Mouse (Mus musculus) myocyte (in vitro differentiated cells): ENCODE measurements around the gene Pck1. TPM values are rescaled to one million over a fixed set of nuclear protein-coding genes. Genes with fewer than 3 reads are reported as not detected.

Experiments
- H3K27me3 ChIP-seq: one replicate; pipeline ENCODE4 v1.6.1; 2011; ENCODE audit not compliant: control insufficient read depth, insufficient read depth, insufficient read length
- H3K36me3 ChIP-seq: one replicate; pipeline ENCODE4 v1.6.1; 2011; ENCODE audit not compliant: control insufficient read depth, insufficient read depth
- H3K4me2 ChIP-seq: one replicate; pipeline ENCODE4 v1.6.1; 2011; ENCODE audit warnings: low read depth, control low read depth
- H3K4me3 ChIP-seq: one replicate; pipeline ENCODE4 v1.5.1; 2011; ENCODE audit warnings: mild to moderate bottlenecking, control low read depth, moderate library complexity
- H3K79me2 ChIP-seq: one replicate; pipeline ENCODE4 v1.6.1; 2011; ENCODE audit not compliant: control insufficient read depth, insufficient read depth
- H3ac ChIP-seq: one replicate; pipeline ENCODE4 v1.6.1; 2011; ENCODE audit not compliant: control insufficient read depth, insufficient read length
- CEBPB ChIP-seq: IDR thresholded peaks from 2 replicates; pipeline ENCODE4 v1.6.1; 2011; ENCODE audit warnings: mild to moderate bottlenecking, moderate library complexity; ENCODE audit not compliant: poor library complexity, insufficient read depth, severe bottlenecking
- E2F4 ChIP-seq: IDR thresholded peaks from one replicate; pipeline ENCODE4 v1.6.1; 2011; ENCODE audit warnings: mild to moderate bottlenecking, control low read depth, moderate library complexity; ENCODE audit not compliant: insufficient read depth
- MAX ChIP-seq: IDR thresholded peaks from one replicate; pipeline ENCODE4 v1.6.1; 2011; ENCODE audit warnings: low read depth, mild to moderate bottlenecking, control low read depth
- MYOD1 ChIP-seq, 3 experiments: IDR thresholded peaks; one replicate each; pipeline ENCODE4 v1.6.1; 2011; ENCODE audit warnings: control low read depth in 2 of 3, low read depth in 2 of 3, mild to moderate bottlenecking in 2 of 3, moderate library complexity in 1 of 3; ENCODE audit not compliant: insufficient read length in 2 of 3, control insufficient read depth in 1 of 3
- MYOG ChIP-seq, 3 experiments: IDR thresholded peaks; one replicate each; pipeline ENCODE4 v1.6.1; 2011; ENCODE audit warnings: control low read depth in 2 of 3, low read depth in 2 of 3, mild to moderate bottlenecking in 2 of 3; ENCODE audit not compliant: insufficient read length in 2 of 3, control insufficient read depth in 1 of 3, insufficient read depth in 1 of 3
- POLR2A ChIP-seq: IDR thresholded peaks from one replicate; pipeline ENCODE4 v1.6.1; 2011; ENCODE audit warnings: low read depth, mild to moderate bottlenecking, control low read depth, moderate library complexity; ENCODE audit not compliant: insufficient read length
- POLR2AphosphoS2 ChIP-seq: IDR thresholded peaks from one replicate; pipeline ENCODE4 v1.6.1; 2011; ENCODE audit warnings: low read depth, control low read depth; ENCODE audit not compliant: insufficient read length
- REST ChIP-seq: IDR thresholded peaks from one replicate; pipeline ENCODE4 v1.6.1; 2011; ENCODE audit warnings: mild to moderate bottlenecking, control low read depth, moderate library complexity; ENCODE audit not compliant: insufficient read depth, insufficient read length
- SRF ChIP-seq: IDR thresholded peaks from one replicate; pipeline ENCODE4 v1.6.1; 2011; ENCODE audit warnings: low read depth; ENCODE audit not compliant: control insufficient read depth, insufficient read length
- TCF12 ChIP-seq: IDR thresholded peaks from one replicate; pipeline ENCODE4 v1.6.1; 2011; ENCODE audit warnings: mild to moderate bottlenecking, control low read depth; ENCODE audit not compliant: poor library complexity, insufficient read depth, severe bottlenecking
- TCF3 ChIP-seq: IDR thresholded peaks from one replicate; pipeline ENCODE4 v1.6.1; 2011; ENCODE audit warnings: low read depth, control low read depth; ENCODE audit not compliant: insufficient read length
- USF1 ChIP-seq: IDR thresholded peaks from one replicate; pipeline ENCODE4 v1.6.1; 2011; ENCODE audit warnings: low read depth, mild to moderate bottlenecking, control low read depth, moderate library complexity
- polyA plus RNA-seq: library from polyadenylated mRNA; unstranded; fragments of >200 nt; fragmentation: generic; extraction: Trizol; gene quantifications from one replicate; pipeline ENCODE4 v1.2.1, GENCODE M21; 2012; ENCODE audit warnings: missing spikeins

Pck1 gene
- polyA plus RNA-seq, 1 experiment: not detected

GRCm38 (mm10) chr2:173124022-173124735, 28.7 kb upstream of the Pck1 start:
- no peak overlapping the region for H3K4me3 ChIP-seq
- no peak overlapping the region for H3ac ChIP-seq
- H3K36me3 ChIP-seq: no peaks in the 10 kb centered on the region
- no peak overlapping the region for H3K4me2 ChIP-seq
- H3K79me2 ChIP-seq: no peaks in the 10 kb centered on the region
- TF ChIP-seq MYOD1 (IDR thresholded peaks at IDR 0.05; ENCODE audit: control insufficient read depth in 1 of 3, insufficient read length in 2 of 3, low read depth in 2 of 3): no peak
- no peaks in the 10 kb centered on the region for H3K27me3 ChIP-seq

- H3K79me2 ChIP-seq: no peaks in the 10 kb centered on the region
Measured at GRCm38 (mm10) chr2:173126386-173126785, 26.5 kb upstream of the Pck1 start.

GRCm38 (mm10) chr2:173129111-173129510, 23.7 kb upstream of the Pck1 start:
- Histone ChIP-seq H3K4me2 (no peak overlapping the region), H3K79me2 (no peaks in the 10 kb centered on the region), H3K36me3 (no peaks in the 10 kb centered on the region), H3K27me3 (no peaks in the 10 kb centered on the region), H3K4me3 (no peak overlapping the region), H3ac (no peak overlapping the region)
- TF ChIP-seq POLR2AphosphoS2 (no peak), MYOD1 (IDR thresholded peaks at IDR 0.05; ENCODE audit: control insufficient read depth in 1 of 3, insufficient read length in 2 of 3, low read depth in 2 of 3) (no peak), POLR2A (no peak), SRF (no peak), E2F4 (no peak), REST (no peak), TCF12 (no peak)

More at GRCm38 (mm10) chr2:173126386-173126785, 26.5 kb upstream of the Pck1 start:
- H3K27me3 ChIP-seq: no peaks in the 10 kb centered on the region
- H3K4me3 ChIP-seq: no peak overlapping the region
- no peak for TF ChIP-seq REST
- no peak for TF ChIP-seq MYOG (IDR thresholded peaks at IDR 0.05; ENCODE audit: control insufficient read depth in 1 of 3, insufficient read depth in 1 of 3, insufficient read length in 2 of 3, low read depth in 2 of 3)
- no peak for TF ChIP-seq POLR2AphosphoS2
- no peak for TF ChIP-seq TCF3
- no peak for TF ChIP-seq POLR2A
- no peak for TF ChIP-seq MAX
- TF ChIP-seq TCF12: no peak
- no peaks in the 10 kb centered on the region for H3K36me3 ChIP-seq
- no peak overlapping the region for H3ac ChIP-seq
- no peak overlapping the region for H3K4me2 ChIP-seq

- H3K79me2 ChIP-seq: no peaks in the 10 kb centered on the region
- H3K36me3 ChIP-seq: no peaks in the 10 kb centered on the region
- no peak overlapping the region for H3K4me2 ChIP-seq
- no peaks in the 10 kb centered on the region for H3K27me3 ChIP-seq
- no peak overlapping the region for H3K4me3 ChIP-seq
- TF ChIP-seq TCF3 (no peak), POLR2A (no peak), MYOD1 (IDR thresholded peaks at IDR 0.05; ENCODE audit: control insufficient read depth in 1 of 3, insufficient read length in 2 of 3, low read depth in 2 of 3) (no peak)
- no peak overlapping the region for H3ac ChIP-seq
Measured at GRCm38 (mm10) chr2:173132262-173132661, 20.6 kb upstream of the Pck1 start.

- H3K36me3 ChIP-seq: no peaks in the 10 kb centered on the region
- no peak overlapping the region for H3K4me3 ChIP-seq
- no peak overlapping the region for H3K4me2 ChIP-seq
- H3K27me3 ChIP-seq: no peaks in the 10 kb centered on the region
- TF ChIP-seq POLR2AphosphoS2: no peak
- TF ChIP-seq TCF3: no peak
- no peak for TF ChIP-seq MYOD1 (IDR thresholded peaks at IDR 0.05; ENCODE audit: control insufficient read depth in 1 of 3, insufficient read length in 2 of 3, low read depth in 2 of 3)
- no peak for TF ChIP-seq MAX
- TF ChIP-seq REST: no peak
- no peak for TF ChIP-seq SRF
- no peak for TF ChIP-seq E2F4
- no peak for TF ChIP-seq MYOG (IDR thresholded peaks at IDR 0.05; ENCODE audit: control insufficient read depth in 1 of 3, insufficient read depth in 1 of 3, insufficient read length in 2 of 3, low read depth in 2 of 3)
- no peak for TF ChIP-seq CEBPB
- TF ChIP-seq TCF12: no peak
- TF ChIP-seq USF1: no peak
- TF ChIP-seq POLR2A: no peak
- H3K79me2 ChIP-seq: no peaks in the 10 kb centered on the region
- no peak overlapping the region for H3ac ChIP-seq
Measured at GRCm38 (mm10) chr2:173132794-173133300, 20.0 kb upstream of the Pck1 start.
